Mouse (Mus musculus) lung, postnatal 0 days (tissue): ENCODE measurements around the gene Adam22. TPM values are rescaled to one million over a fixed set of nuclear protein-coding genes. Genes with fewer than 3 reads are reported as not detected.

ENCODE experiments used
- ATAC-seq: fragments of 200-750 bp; cut with Nextera tagmentation; 2 replicates; pipeline ENCODE4 v1.8.0; 2017; ENCODE audit warnings: moderate library complexity
- DNase-seq: peaks from one replicate; pipeline ENCODE4 v3.0.0-alpha.2; 2016; ENCODE audit warnings: low spot score
- H3K27ac ChIP-seq: fragments of 300-500 bp; sonication (generic); 2 replicates; pipeline ENCODE4 v1.5.1; 2014; ENCODE audit warnings: antibody characterized with exemption, mild to moderate bottlenecking, low read length, mixed read lengths
- H3K27me3 ChIP-seq: fragments of 300-500 bp; sonication (generic); replicated peaks from 2 replicates; pipeline ENCODE4 v1.6.1; 2014; ENCODE audit warnings: low read length, mixed read lengths; ENCODE audit not compliant: insufficient read depth
- H3K36me3 ChIP-seq: fragments of 300-500 bp; sonication (generic); 2 replicates; pipeline ENCODE4 v1.6.1; 2014; ENCODE audit warnings: low read length, mixed read lengths; ENCODE audit not compliant: insufficient read depth
- H3K4me1 ChIP-seq: fragments of 300-500 bp; sonication (generic); 2 replicates; pipeline ENCODE4 v1.6.1; 2014; ENCODE audit warnings: antibody characterized with exemption, low read depth, low read length, mixed read lengths; ENCODE audit not compliant: insufficient read depth
- H3K4me2 ChIP-seq: fragments of 300-500 bp; sonication (generic); replicated peaks from 2 replicates; pipeline ENCODE4 v1.6.1; 2014; ENCODE audit warnings: low read depth, mild to moderate bottlenecking, low read length, moderate library complexity, mixed read lengths
- H3K4me3 ChIP-seq: fragments of 300-500 bp; sonication (generic); 2 replicates; pipeline ENCODE4 v1.5.1; 2014; ENCODE audit warnings: low read depth, low read length
- H3K9ac ChIP-seq: fragments of 300-500 bp; sonication (generic); replicated peaks from 2 replicates; pipeline ENCODE4 v1.6.1; 2014; ENCODE audit warnings: low read depth, mild to moderate bottlenecking
- H3K9me3 ChIP-seq: fragments of 300-500 bp; sonication (generic); 2 replicates; pipeline ENCODE4 v1.6.1; 2016; ENCODE audit warnings: low read length, mixed read lengths
- CTCF ChIP-seq: IDR thresholded peaks from 2 replicates; pipeline ENCODE4 v1.5.1; 2016; ENCODE audit warnings: antibody characterized with exemption, mild to moderate bottlenecking
- EP300 ChIP-seq: IDR thresholded peaks from 2 replicates; pipeline ENCODE4 v1.6.1; 2016; ENCODE audit warnings: antibody characterized with exemption, mild to moderate bottlenecking, control low read depth
- WGBS: fragments of 180-500 bp; shearing (Covaris S2); extraction: QIAGEN DNeasy Blood & Tissue Kit; methylation state at CpG from one replicate; pipeline ENCODE4 v1.1.7; 2014; 5-methylcytosine and 5-hydroxymethylcytosine counted together
- polyA plus RNA-seq: library from polyadenylated mRNA; unstranded; fragments of >200 nt; fragmentation: Nextera tagmentation; extraction: Ambion mirVana; gene quantifications from 2 replicates; pipeline ENCODE4 v1.2.1, GENCODE M21; 2015

Gene Adam22
- polyA plus RNA-seq, 1 experiment from 2014 or later = 2.6 TPM

GRCm38 (mm10) chr5:8393891-8394583, 26.1 kb upstream of the Adam22 start:
- no peak overlapping the region for H3K27ac ChIP-seq
- no peaks in the 10 kb centered on the region for H3K27me3 ChIP-seq
- TF ChIP-seq EP300 (no peak), CTCF (no peak)
- no peaks in the 10 kb centered on the region for H3K36me3 ChIP-seq
- DNase-seq = no peak
- no peak overlapping the region for H3K9ac ChIP-seq
- no peak for ATAC-seq
- H3K4me2 ChIP-seq = no peak overlapping the region
- H3K9me3 ChIP-seq = no peaks in the 10 kb centered on the region
- WGBS = 60% methylated on average over 1 of the region's 1 CpGs
- H3K4me1 ChIP-seq = no peaks in the 10 kb centered on the region
- H3K4me3 ChIP-seq = no peak overlapping the region

- no peak for TF ChIP-seq CTCF
- no peak for TF ChIP-seq EP300
- Histone ChIP-seq H3K27me3 (no peaks in the 10 kb centered on the region), H3K9me3 (no peaks in the 10 kb centered on the region), H3K4me2 (no peak overlapping the region), H3K4me3 (no peak overlapping the region), H3K9ac (no peak overlapping the region), H3K27ac (no peak overlapping the region), H3K36me3 (no peaks in the 10 kb centered on the region), H3K4me1 (no peaks in the 10 kb centered on the region)
- ATAC-seq (no peak), DNase-seq (no peak)
- WGBS = 79% methylated on average over 5 of the region's 5 CpGs
Measured at GRCm38 (mm10) chr5:8374297-8374906, 6.4 kb upstream of the Adam22 start.

GRCm38 (mm10) chr5:8373415-8373814, 5.5 kb upstream of the Adam22 start:
- no peak overlapping the region for H3K4me2 ChIP-seq
- 0 out of 2 replicates have a peak, but pooled peaks cover under 1% of the 10 kb centered on the region for H3K27me3 ChIP-seq
- H3K4me1 ChIP-seq = no peaks in the 10 kb centered on the region
- ATAC-seq (no peak), DNase-seq (no peak)
- TF ChIP-seq CTCF = no peak
- TF ChIP-seq EP300 = no peak
- no peaks in the 10 kb centered on the region for H3K36me3 ChIP-seq
- 85% methylated on average over 4 of the region's 4 CpGs for WGBS
- no peak overlapping the region for H3K9ac ChIP-seq
- H3K27ac ChIP-seq = no peak overlapping the region
- no peak overlapping the region for H3K4me3 ChIP-seq
- H3K9me3 ChIP-seq = no peaks in the 10 kb centered on the region

- no peak overlapping the region for H3K27ac ChIP-seq
- no peak overlapping the region for H3K9ac ChIP-seq
- H3K4me2 ChIP-seq = no peak overlapping the region
- H3K4me3 ChIP-seq = no peak overlapping the region
- no peaks in the 10 kb centered on the region for H3K36me3 ChIP-seq
- TF ChIP-seq CTCF (no peak), EP300 (no peak)
- H3K9me3 ChIP-seq = no peaks in the 10 kb centered on the region
- H3K27me3 ChIP-seq = peaks cover 7% of the 10 kb centered on the region; the same call in 1 of the 2 replicates
- no peak for ATAC-seq
- WGBS = 71% methylated on average over 5 of the region's 5 CpGs
- no peak for DNase-seq
- no peaks in the 10 kb centered on the region for H3K4me1 ChIP-seq
Measured at GRCm38 (mm10) chr5:8368781-8369180, 821 bp upstream of the Adam22 start.

GRCm38 (mm10) chr5:8368328-8368692, 350 bp upstream of the Adam22 start:
- Histone ChIP-seq H3K4me1 (no peaks in the 10 kb centered on the region), H3K4me3 (peak overlapping the region; percentile 48), H3K9ac (no peak overlapping the region), H3K27me3 (peaks cover 7% of the 10 kb centered on the region; the same call in 1 of the 2 replicates), H3K36me3 (no peaks in the 10 kb centered on the region), H3K27ac (no peak overlapping the region), H3K9me3 (no peaks in the 10 kb centered on the region), H3K4me2 (peak overlapping the region; percentile 87; the same call in 1 of the 2 replicates)
- ATAC-seq (no peak), DNase-seq (no peak)
- TF ChIP-seq CTCF (no peak), EP300 (no peak)
- 43% methylated on average over 7 of the region's 7 CpGs for WGBS

- no peaks in the 10 kb centered on the region for H3K9me3 ChIP-seq
- H3K36me3 ChIP-seq = no peaks in the 10 kb centered on the region
- H3K9ac ChIP-seq = no peak overlapping the region
- H3K4me3 ChIP-seq = peak overlapping the region; percentile 48; the same call in 1 of the 2 replicates
- H3K27me3 ChIP-seq = peaks cover 7% of the 10 kb centered on the region; the same call in 1 of the 2 replicates
- H3K4me1 ChIP-seq = no peaks in the 10 kb centered on the region
- WGBS = 5% methylated on average over 25 of the region's 25 CpGs
- ATAC-seq (no peak), DNase-seq (no peak)
- no peak for TF ChIP-seq EP300
- no peak for TF ChIP-seq CTCF
- peak overlapping the region; percentile 87 for H3K4me2 ChIP-seq
- no peak overlapping the region for H3K27ac ChIP-seq
Measured at GRCm38 (mm10) chr5:8366771-8367613, 968 bp downstream of the Adam22 start.
